Mouse (Mus musculus): ENCODE data around the gene Med23.

Gene Med23

GRCm38 (mm10) chr10:24961112-24961511, 91.3 kb downstream of the Med23 start:
- no peak for DNase-seq (ENCODE audit: low spot score in 2 of 2)

GRCm38 (mm10) chr10:24961889-24962288, 92.1 kb downstream of the Med23 start:
- no peak for DNase-seq (ENCODE audit: low spot score in 2 of 2)
